Mouse (Mus musculus): ENCODE data around the gene Fblim1.

- TF ChIP-seq CTCF (IDR thresholded peaks at IDR 0.05; ENCODE audit: low read depth), result no peak
- TF ChIP-seq EP300 (IDR thresholded peaks at IDR 0.05; ENCODE audit: low read depth), result no peak
These were observed 24.8 kb downstream of the Fblim1 start for GRCm38 (mm10) chr4:141581051-141581450.

All from liver, postnatal 0 days (tissue).